Mouse (Mus musculus): ENCODE measurements around the gene Adamtsl5. TPM values are rescaled to one million over a fixed set of nuclear protein-coding genes. Genes with fewer than 3 reads are reported as not detected.

Adamtsl5 gene
- total RNA-seq, 2 experiments from 2014 or later: 5.6 to 6.9 TPM

DNA sequence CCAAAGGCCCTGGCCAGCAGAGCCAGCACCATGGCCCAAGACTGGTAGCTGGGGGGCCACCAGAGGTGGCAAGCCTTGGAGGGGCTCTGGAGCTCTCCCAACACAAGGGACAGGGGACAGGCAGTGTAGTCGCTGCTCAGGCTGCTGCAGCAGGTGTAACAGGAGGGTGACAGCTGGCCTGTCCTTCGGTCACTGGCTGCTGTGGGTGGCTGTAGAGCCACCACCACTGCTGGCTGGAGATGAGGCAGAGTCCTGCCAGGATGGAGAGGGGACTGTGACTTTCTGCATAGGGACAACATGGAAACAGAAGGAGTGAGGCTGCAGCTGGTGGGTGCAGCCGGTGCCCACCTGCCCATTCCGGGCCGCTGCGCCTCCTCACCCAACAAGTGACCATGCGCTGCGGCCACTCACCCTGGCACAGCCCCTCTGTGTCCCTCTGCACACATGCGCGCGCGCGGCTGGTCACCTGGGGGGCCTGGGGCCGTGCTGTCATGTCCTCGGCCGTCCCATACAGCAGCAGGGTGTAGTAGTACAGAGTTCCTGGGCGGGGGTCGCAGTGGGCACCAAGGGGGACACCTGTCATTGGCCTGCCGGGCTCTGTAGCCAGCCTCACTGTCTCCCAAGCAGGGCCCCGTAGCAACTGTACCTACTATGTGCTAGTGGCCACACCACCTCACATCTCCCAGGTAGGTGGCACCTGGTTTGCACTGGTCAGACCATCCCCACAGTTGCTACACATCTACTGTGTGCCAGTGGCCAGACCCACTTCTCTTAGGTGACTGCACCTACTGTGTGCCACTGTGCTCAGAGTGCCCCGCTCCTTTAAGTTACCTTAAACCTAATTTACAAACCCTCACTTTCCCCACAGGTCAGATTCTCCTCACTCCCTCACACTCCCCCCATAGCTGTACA, 26.3 kb downstream of the Adamtsl5 start:
- DNase-seq (ENCODE audit: low spot score in 2 of 2): no peak

DNA sequence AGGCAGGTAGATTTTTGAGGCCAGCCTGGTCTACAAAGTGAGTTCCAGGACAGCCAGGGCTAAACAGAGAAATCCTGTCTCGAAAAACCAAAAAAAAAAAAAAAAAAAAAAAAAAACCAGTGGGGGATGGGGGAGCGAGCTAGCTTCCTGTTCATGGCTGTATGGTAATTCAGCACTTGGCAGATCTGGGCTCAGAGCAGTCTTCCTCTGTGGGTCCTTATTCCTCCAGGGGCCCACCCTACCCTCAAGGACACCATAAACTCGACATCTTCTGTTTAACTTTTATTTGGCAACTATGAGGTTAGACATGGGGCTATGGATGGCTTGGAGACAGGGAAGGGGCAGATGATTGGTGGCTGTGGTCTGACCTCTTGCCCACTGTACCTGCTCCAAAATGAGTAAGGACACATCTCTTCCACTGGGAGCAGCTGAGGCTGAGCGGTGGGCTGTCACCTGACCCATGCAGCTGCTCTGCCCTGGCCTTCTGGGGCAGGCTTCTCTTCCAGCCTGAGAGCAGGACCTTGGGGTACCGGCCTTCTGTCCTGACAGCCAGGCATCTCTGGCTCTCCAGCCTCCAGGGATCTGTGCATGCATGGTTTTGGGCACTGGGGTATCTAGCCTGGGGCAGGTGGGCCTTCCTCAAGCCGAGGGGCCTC, 27.1 kb downstream of the Adamtsl5 start:
- no peak for DNase-seq (ENCODE audit: low spot score in 2 of 2)

DNA sequence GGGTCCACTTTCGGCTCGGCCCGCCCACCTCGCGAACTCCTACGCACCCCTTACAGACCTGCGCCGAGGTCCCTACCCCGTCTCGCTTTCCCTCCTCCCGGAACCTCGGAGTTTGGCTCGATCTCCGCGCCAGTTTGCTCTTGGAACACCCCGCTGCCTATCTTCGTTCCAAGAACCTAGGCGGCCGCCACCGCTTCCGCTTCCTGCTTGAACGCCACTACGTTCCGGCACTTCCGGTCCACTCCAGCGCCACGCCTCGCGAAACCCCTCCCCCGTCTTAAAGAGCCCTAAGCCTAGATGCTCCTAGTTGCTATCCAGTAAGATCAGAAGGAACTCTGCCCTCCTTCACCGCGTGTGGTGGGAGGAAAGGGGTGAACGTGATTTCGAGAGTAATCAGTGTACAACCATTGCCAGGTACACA, 27.9 kb downstream of the Adamtsl5 start, which contains the start of gene 2310011J03Rik:
2310011J03Rik (minus strand) TSS at position 198 of the 421 bp plus-strand sequence.
- DNase-seq (ENCODE audit: low spot score in 2 of 2): peak; percentile 91 to 95

DNA sequence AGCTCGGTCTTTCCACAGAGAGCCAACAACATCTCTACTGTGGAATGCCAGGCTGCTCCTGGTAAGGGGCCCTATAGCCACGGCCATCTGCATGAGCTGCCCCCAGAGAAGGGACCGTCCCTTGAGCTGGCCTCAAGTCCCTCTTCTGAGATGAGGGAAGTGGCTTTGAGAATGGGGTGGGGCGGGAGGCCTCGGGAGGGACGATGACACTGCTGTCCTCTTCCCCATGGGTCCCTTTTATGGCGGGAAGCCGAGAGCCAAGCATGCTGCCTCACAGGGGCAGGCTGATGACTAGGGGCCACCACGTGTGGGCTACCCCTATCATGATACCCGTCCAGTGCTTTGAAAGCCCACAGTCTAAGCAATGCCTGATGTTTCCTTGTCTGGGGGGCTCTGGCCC, 31.2 kb downstream of the Adamtsl5 start:
- no peak for DNase-seq (ENCODE audit: low spot score in 2 of 2)

DNA sequence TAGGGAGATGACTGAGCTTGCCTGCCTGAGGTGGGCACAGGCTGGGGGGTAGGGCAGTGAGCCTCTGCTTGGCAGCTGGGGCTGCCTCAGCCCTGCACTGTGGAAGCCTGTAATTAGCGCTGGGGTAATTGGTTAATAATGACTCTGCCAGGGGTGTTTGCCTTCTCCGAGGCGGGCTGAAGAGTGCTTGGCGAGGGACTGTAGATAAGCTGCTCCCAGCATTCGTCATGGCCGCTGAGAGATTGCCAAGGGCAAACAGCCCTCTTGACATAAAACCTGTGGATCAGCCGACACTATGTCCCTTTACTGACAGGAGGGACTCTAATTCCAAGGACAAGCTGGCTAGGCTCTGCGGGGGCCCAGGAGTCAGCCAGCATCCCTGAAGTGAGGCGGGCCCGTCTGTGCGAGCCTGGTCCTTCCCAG, 31.8 kb downstream of the Adamtsl5 start:
- no peak for DNase-seq (ENCODE audit: low spot score in 2 of 2)

DNA sequence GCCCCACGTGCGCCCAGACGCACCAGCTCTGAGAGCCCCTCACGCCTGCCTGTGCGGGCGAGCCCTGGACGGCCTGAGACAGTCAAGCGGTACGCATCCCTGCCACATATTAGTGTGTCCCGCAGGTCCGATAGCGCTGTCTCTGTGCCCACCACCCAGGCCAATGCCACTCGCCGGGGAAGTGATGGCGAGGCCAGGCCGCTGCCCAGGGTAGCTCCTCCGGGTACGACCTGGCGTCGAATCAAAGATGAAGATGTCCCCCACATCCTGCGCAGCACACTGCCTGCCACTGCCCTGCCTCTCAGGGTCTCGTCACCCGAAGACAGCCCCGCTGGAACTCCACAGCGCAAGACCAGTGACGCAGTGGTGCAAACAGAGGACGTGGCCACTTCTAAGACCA, 32.9 kb downstream of the Adamtsl5 start:
- DNase-seq (ENCODE audit: low spot score in 2 of 2): no peak

DNA sequence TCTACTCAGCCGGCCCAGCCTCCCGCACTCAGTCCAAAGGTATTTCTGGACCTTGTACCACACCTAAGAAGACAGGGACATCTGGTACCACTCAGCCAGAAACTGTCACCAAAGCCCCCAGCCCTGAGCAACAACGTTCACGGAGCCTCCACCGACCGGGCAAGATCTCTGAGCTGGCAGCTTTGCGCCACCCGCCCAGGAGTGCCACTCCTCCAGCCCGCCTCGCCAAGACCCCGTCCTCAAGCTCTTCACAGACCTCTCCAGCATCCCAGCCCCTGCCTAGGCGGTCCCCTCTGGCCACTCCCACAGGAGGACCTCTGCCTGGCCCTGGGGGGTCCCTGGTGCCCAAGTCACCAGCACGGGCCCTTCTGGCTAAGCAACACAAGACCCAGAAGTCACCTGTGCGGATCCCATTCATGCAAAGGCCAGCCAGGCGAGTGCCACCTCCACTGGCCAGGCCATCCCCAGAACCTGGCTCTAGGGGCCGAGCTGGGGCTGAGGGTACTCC, 33.7 kb downstream of the Adamtsl5 start:
- DNase-seq (ENCODE audit: low spot score in 2 of 2): no peak

DNA sequence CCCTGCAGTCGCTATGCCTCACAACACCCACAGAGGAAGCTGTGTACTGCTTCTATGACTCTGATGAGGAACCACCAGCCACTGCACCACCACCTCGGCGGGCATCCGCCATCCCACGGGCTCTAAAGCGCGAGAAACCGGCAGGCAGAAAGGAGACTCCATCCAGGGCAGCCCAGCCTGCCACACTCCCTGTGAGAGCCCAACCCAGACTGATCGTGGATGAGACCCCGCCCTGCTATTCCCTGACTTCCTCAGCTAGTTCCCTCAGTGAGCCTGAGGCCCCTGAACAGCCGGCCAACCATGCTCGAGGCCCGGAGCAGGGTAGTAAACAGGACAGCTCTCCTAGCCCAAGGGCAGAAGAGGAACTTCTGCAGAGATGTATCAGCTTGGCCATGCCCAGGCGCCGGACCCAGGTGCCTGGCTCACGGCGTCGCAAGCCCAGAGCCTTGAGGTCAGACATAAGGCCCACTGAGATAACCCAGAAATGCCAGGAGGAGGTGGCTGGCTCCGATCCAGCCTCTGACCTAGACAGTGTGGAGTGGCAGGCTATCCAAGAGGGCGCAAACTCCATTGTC, 34.5 kb downstream of the Adamtsl5 start:
- no peak for DNase-seq (ENCODE audit: low spot score in 2 of 2)

DNA sequence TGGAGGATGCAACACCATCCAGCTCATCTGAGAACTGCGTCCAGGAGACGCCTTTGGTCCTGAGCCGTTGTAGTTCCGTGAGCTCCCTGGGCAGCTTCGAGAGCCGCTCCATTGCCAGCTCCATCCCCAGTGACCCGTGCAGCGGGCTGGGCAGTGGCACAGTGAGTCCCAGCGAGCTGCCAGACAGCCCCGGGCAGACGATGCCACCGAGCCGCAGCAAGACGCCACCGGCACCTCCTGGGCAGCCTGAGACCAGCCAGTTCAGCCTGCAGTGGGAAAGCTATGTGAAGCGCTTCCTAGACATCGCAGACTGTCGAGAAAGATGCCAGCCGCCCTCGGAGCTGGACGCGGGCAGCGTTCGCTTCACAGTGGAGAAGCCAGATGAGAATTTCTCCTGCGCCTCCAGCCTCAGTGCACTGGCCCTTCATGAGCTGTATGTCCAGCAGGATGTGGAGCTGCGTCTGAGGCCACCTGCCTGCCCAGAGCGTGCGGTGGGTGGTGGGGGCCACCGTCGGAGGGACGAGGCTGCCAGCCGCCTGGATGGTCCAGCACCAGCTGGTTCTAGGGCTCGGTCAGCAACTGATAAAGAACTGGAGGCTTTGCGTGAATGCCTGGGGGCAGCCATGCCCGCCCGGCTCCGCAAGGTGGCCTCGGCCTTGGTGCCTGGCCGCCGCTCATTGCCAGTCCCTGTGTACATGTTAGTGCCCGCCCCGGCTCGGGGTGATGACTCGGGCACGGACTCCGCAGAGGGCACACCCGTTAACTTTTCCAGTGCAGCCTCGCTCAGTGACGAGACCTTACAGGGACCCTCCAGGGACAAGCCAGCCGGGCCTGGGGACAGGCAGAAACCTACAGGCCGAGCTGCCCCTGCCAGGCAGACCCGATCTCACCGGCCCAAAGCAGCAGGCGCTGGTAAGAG, 35.4 kb downstream of the Adamtsl5 start:
- no peak for DNase-seq (ENCODE audit: low spot score in 2 of 2)

DNA sequence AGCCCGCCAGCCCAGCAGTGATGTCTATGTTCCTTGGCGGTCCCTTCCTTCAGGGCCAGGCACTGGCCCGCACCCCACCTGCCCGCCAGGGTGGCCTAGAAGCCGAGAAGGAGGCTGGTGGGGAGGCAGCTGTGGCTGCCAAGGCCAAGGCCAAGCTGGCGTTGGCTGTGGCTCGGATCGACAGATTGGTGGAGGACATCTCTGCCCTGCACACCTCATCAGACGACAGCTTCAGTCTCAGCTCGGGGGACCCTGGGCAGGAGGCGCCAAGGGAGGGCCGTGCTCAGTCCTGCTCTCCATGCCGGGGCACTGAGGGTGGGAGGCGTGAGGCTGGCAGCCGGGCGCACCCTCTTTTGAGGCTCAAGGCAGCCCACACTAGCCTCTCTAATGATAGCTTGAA, 36.7 kb downstream of the Adamtsl5 start:
- no peak for DNase-seq (ENCODE audit: low spot score in 2 of 2)

DNA sequence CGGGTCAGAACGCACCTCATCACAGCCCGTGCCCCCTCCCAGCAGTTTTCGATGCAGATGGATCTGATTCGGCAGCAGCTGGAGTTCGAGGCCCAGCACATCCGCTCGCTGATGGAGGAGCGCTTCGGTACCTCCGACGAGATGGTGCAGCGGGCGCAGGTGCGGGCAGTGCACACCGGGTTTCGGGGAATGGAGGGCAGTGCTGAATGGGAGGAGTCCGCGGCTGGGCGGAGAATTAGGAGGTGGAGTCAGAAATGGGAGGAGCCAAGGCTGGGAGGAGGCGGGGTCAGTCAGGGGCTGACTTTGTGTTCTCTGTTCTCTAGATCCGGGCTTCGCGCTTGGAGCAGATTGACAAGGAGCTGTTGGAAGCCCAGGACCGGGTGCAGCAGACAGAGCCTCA, 43.4 kb downstream of the Adamtsl5 start:
- DNase-seq (ENCODE audit: low spot score in 2 of 2): no peak

DNA sequence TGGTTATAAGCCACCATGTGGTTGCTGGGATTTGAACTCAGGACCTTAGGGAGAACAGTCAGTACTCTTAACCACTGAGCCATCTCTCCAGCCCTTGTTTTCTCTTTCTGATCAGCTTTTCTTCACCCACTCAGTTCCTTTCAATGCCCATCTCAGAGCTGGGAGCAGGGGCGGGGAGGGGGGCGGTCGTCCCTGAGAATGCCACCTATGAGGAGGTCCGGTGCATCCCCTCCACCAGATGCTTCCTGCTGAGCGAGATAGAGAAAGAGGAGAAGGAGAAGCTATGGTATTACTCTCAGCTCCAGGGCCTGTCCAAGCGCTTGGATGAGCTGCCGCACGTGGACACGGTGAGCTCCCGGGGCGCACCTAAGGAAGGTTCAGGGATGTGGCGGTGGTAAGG, 43.8 kb downstream of the Adamtsl5 start:
- no peak for DNase-seq (ENCODE audit: low spot score in 2 of 2)

DNA sequence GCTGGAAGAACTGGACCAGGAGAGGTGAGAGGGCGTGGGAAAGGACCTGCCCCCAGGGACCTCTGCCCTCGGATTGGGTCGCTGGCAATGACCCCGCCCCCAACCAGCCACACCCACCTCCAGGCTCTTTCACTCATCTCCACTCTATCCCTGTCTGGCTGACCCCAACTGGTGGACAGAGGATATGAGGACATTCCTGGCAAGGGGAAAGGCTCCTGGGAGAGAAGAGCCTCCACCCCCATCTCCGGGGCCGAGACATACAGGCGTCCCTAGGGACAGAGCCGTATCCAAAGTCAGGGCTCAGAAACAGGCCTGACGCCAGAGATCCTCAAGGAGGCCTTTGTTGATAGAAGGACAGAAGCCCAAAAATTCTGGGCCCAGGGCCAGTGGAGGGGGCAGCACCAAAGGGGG, 45.7 kb downstream of the Adamtsl5 start:
- DNase-seq (ENCODE audit: low spot score in 2 of 2): peak in 1 of 2 experiments; percentile 68

DNA sequence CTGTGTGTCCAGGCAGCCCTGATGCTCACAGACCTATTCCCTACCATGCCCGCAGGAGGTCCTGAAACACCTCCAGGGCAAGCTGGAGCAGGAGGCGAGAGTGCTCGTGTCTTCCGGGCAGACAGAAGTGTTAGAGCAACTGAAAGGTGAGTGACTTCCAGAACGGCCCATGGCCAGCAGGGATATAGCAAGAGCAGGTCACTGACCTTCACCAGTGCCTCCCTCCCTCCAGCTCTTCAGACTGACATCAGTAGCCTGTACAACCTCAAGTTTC, 46.2 kb downstream of the Adamtsl5 start:
- no peak for DNase-seq (ENCODE audit: low spot score in 2 of 2)

DNA sequence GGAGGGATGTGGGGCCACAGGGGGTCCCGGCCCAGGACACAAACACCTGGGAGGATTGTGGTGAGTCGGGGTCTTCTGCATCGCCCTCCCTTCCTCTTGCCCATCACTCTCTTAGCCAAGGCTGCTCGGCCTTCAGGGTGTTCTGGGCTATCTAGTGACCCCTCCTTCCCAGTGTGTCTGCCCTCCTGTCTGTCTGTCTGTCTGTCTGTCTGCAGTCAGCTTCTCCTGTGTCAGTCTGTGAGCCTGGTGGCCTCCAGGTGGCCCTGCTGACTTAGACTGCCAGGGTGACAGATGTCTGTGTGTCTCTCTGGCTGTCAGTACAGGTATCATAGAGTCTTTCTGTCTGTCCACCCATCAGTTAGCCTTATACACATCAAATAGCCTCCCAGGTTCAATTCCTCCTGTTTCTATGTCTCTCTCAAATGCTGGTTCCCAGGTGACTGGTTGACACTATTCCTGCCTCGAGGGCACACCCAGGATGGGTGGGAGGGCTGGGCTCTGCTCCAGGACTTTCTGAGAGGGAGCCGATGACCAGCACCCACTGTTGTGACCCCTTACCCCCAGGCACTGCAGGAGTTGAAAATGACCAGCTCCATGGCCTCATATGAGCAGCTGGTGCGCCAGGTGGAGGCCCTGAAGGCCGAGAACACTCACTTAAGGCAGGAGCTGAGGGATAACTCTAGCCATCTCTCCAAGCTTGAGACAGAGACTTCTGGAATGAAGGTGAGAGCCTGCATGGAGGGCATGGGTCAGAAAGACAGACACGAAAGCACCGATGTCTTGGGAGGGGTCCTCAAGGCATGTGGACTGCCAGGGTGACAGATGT, 46.7 kb downstream of the Adamtsl5 start:
- no peak for DNase-seq (ENCODE audit: low spot score in 2 of 2)

DNA sequence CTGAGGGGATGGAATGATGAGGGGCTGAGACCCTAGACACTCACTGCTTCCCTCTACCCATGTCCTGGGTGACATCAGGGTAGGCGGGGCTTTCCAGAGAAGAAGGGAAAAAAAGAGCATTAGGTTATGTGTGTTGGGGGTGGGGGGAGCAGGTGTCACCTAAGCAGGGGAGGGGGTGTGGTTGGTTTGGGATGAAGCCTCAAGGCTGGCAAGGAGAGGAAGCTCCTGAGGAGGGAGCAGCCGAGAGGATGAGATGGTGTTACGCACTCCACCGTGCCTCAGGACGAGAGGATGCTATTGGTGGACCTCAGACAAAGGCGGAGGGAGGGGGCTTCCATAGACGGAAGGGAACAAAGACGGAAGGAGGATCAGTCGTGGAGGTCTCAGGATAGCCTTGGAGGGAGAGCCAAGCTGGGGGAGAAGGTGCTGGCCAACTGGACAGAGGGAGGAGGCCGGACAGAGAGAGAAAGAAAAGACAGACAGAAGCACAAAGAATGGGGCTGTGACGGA, 47.5 kb downstream of the Adamtsl5 start:
- DNase-seq (ENCODE audit: low spot score in 2 of 2): no peak

DNA sequence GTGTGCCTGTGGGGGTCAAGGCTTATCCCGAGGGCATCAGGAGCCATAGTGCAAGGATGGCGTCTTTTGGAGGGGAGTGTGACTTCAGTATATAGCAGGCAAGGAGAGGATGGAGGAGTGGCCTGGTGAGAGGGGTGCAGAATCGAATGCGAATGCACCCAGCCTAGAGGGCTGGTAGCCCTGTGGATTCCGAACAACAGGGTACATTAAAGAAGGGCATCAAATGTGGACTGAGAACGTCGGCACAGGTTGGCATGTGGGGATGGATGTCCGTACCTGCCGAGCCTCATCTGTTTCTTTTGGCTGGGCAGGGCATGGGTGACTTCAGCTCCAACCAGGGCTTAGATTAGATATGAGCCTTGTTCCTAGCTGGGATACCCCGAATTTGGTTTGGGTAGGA, 48.4 kb downstream of the Adamtsl5 start:
- no peak for DNase-seq (ENCODE audit: low spot score in 2 of 2)

DNA sequence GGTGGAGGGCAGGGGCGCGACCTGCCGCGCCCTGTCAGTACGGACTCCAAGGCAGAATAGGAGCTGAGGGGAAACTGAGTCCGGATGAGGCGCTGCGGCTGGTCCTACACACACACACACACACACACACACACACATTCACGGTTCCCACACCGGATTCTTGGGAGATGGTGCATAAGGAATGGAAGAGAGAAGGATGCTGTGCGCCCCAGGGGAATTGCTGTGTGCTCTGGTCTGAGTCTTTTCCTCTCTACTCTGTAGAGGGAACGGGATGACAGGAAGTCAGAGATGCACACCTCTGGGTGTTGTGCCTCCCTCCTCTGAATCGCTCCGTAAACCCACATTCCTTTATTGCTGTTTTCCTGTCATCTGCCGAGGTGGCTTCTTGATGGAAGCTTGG, 48.9 kb downstream of the Adamtsl5 start:
- DNase-seq (ENCODE audit: low spot score in 2 of 2): no peak

DNA sequence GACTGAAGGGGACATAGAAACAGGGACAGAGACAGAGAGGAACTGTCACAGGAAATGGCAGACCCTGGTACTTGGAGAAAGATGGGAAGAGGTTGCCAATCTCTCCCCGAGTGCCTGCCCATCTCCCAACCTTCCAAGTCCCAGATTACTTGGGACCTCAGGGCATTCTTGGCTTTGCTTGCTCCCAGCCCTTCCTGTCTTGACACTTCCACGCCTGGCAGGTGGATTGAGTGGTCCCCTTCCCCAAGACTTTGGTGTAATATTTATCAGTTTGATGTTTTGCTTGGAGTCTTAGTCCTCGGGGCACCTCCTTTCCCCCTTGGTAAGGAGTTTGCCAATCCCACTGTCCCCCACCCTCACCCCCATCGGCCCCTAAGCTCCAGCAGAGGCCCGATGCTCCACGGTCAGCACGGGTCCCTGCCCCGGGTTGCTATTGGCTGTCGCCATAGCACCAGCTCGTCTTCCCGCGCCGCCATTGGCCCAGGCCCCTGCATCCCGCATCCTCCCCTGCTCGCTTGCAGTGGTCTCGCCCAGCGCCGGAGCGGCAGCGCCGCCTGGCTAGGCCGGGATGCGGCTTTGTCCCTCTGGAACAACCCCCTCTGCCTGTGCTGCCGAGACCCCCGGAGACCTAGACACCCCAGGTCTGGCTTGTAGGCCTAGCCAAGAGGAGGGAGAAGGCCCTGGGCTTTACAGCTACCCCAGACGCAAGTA, 49.5 kb downstream of the Adamtsl5 start:
- DNase-seq (ENCODE audit: low spot score in 2 of 2): peak; percentile 92 to 93
